Mouse (Mus musculus) ES-E14 (cell line): Measurements from ENCODE around the gene Zzz3.

ENCODE experiments used
- CHD2 ChIP-seq: IDR thresholded peaks from 2 replicates; pipeline ENCODE4 v1.6.1; 2014; ENCODE audit warnings: mild to moderate bottlenecking, low read depth, low read length, inconsistent platforms
- HCFC1 ChIP-seq: IDR thresholded peaks from 2 replicates; pipeline ENCODE4 v1.6.1; 2012; ENCODE audit warnings: low read length, inconsistent platforms, borderline replicate concordance; ENCODE audit not compliant: insufficient read depth
- MAFK ChIP-seq: IDR thresholded peaks from 2 replicates; pipeline ENCODE4 v1.6.1; 2014; ENCODE audit warnings: mild to moderate bottlenecking, low read depth, low read length, inconsistent platforms; ENCODE audit not compliant: insufficient read depth
- ZC3H11A ChIP-seq: IDR thresholded peaks from 2 replicates; pipeline ENCODE4 v1.6.1; 2012; ENCODE audit warnings: low read depth, mild to moderate bottlenecking, inconsistent platforms, low read length, borderline replicate concordance

GRCm38 (mm10) chr3:152508419-152508993 is 113.2 kb downstream of the Zzz3 start:
- TF ChIP-seq MAFK (no peak), ZC3H11A (no peak), CHD2 (no peak), HCFC1 (no peak)
